Mouse (Mus musculus) kidney, postnatal 25 days (tissue): Measurements from ENCODE around the gene Col4a3.
A peak's percentile ranks its signal among the peaks of the same experiment; 100 is the strongest.

ENCODE experiments used
- DNase-seq, 2 experiments: peaks; one replicate each; pipeline ENCODE4 v3.0.0; 2021; ENCODE audit warnings: mixed read lengths in 2 of 2

Col4a3 gene

DNA sequence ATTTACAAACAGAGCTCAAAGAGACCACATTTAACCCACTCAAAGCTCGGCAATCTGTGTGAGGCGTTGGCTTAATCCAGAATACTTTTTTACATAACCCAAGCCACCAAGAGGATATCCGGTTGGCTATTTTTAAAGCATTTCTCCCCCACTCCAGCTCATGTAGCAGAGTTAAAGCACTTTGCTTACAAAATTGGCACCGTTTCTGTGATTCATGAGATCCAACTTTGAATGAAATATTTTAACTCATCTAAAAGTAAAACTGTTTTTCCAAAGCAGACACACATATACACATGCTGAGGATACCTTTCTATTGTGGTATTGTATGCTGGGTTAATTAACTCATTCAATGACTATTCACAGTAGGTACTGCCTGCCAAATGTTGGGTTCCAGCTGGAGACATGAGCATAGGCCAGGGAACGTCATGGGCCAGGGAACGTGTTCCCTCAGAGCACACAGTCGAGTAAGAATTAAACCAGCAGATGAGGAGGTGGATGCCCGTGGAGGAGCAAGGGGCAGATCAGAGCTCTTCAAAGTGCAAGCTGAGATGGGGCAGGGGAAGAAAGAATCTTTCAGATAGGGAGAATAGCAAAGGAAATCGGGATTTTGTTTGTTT, 22.0 kb downstream of the Col4a3 start:
- DNase-seq: peak in 1 of 2 experiments; percentile 75

DNA sequence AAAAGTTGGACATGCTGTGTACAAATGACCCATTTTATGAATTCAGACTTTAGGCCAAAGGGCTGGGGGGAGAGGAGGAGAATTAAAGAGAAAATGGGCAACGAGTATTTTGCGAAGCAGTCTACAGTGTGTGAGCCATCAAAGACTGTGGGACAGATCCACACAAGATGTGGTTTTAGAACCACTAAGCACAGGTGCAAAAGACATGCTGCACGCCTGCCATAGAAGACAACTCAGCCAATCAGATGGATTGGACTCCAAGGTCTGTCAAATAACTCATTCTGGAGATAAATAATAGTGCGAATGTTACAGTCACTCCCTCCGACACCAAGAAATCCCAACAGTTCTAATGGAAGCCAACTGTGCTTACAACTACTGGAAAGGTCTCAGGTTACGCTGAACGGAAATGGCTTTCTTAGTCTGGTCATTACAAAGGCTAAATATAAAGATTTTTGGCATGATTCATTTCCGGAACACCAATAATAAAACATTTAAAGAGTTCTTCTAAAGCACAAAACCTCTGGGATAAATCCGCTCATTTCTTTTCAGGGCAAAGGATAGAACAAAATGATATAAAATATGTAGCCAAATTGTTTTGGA, 25.4 kb downstream of the Col4a3 start:
- no peak for DNase-seq

DNA sequence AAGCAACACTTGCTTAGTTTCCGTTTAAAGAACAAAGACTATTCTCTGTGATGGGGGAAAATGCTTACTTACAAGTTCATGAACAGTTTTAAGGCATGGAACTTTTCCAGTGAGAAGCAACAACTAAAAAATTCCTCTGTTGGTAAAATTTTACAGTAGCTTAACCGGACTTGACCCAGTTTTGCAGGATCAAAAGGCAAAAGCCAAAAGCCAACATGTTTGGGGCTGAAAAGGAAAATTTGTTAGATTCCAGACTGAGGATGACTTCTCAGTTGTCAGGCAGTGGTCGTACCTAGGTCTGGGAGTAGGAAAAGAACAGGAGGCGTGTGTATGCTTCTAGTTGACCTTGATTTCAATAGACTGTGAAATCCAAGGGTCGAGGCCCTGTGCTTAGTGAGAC, 31.3 kb downstream of the Col4a3 start:
- DNase-seq: no peak

- DNase-seq: peak; percentile 63 to 71
Observed at GRCm38 (mm10) chr1:82618592-82618991, 31.9 kb downstream of the Col4a3 start.

- no peak for DNase-seq
Observed at GRCm38 (mm10) chr1:82619981-82620380, 33.3 kb downstream of the Col4a3 start.

DNA sequence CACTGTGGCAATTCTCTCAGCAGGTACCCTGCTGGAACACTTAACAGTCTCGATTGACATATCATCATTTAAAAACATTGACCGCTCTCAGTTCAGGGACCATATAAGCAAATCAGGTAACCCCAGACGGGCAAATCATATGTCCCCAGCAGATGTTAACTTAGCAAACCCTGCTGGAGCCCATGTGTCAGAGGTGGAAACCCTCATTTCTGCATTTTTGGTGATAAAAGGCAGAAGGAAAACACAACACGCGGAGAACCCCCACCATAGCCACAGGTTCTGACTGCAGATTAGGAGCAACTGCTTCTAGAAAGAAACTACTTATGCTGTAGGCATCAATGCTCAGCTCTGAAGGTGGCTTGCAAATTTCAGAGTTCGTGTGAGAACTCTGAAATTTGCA, 38.2 kb downstream of the Col4a3 start:
- no peak for DNase-seq

DNA sequence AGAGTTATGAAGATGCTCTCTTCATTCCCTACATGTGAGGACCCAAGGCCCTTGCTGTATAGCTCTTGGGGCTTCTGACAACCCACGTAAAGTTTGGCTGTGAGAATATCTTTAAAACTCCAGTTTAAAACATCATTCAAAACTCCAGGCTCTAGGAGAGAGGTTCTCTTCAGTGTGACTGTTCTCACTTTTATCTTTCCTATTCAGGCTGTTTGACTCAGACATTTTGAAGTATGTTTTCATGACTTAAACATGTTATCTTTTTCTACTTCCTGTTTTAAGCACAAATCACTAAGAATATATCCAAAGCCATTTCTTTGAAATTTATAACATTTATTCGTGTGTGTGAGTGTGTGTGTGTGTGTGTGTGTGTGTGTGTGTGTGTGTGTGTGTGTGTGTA, 38.8 kb downstream of the Col4a3 start:
- no peak for DNase-seq

GRCm38 (mm10) chr1:82627652-82628051, 40.9 kb downstream of the Col4a3 start:
- DNase-seq: no peak

DNA sequence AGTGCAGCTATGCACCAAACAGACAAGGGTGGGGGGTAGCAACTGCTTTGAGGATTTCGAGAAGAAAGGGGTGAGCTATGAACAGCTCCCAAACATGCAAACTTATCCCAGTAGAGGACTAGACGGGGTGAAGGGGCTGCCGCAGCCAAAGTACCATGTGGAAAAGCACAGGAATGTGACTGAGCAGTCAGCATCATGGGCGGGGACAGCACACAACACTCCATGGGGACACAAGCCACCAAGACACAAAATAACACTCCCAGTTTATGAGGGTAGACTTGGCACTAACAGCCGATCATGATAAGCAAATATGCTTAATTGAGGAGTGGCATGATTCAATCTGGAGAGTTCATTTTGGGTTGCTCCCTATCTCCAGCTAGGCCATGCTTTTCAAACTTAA, 42.8 kb downstream of the Col4a3 start:
- DNase-seq: no peak

GRCm38 (mm10) chr1:82631169-82631792, 44.6 kb downstream of the Col4a3 start:
- no peak for DNase-seq

DNA sequence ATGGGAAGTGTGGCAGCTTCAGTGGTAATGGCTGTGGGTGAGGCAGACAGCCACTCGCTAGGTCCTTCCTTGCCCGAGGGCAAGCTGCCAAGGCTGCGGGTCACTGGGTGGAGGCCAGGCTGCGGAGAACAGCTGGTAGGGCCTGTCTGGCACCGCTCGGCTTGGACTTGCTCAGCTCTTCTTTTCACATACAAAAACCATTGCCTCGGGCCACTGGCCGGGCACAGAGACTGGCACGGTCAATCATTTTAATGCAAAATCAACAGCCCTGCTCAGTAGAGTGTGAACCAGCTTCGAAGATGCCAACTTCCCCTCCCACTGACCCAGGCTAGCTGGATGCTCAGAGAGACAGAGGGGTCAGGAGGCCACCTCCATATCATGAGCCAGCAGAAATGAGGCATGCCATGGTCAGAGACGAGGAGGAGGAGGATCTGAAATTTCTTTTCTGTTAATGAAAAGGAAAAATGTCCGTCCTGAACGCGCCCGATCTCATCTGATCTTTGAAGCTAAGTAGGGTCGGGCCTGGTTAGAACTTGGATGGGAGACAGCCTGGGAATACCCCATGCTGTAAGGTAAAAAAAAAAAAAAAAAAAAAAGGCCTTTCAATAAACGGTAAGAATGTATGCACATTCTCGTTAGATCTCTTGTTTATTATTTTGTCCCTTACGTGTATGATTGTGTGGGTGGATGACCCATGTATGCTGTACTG, 48.0 kb downstream of the Col4a3 start:
- DNase-seq: peak; percentile 94 to 98

GRCm38 (mm10) chr1:82635254-82635620, 48.5 kb downstream of the Col4a3 start:
- DNase-seq: no peak

GRCm38 (mm10) chr1:82636321-82636720, 49.6 kb downstream of the Col4a3 start:
- peak; percentile 73 to 82 for DNase-seq

GRCm38 (mm10) chr1:82637414-82637813, 50.7 kb downstream of the Col4a3 start:
- no peak for DNase-seq

DNA sequence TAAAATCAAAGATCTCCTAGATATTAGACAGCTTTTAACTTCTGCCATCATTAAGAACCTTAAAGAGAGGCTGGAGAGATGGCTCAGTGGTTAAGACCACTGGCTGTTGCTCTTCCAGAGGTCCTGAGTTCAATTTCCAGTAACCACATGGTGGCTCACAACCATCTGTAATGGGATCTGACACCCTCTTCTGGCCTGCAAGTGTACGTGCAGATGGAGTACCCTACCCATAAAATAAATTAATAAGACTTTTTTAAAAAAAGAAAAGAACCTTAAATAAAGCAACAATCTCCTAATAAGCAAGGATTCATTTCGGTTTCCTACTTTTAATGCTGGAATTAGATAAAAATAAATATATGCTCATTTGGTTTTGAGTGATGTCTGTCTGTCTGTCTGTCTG, 51.7 kb downstream of the Col4a3 start:
- no peak for DNase-seq

- peak; percentile 76 to 88 for DNase-seq
Observed at GRCm38 (mm10) chr1:82641316-82641987, 54.7 kb downstream of the Col4a3 start.

GRCm38 (mm10) chr1:82647989-82648388, 61.3 kb downstream of the Col4a3 start:
- no peak for DNase-seq

GRCm38 (mm10) chr1:82650868-82651267, 64.1 kb downstream of the Col4a3 start:
- no peak for DNase-seq

GRCm38 (mm10) chr1:82654046-82654445, 67.3 kb downstream of the Col4a3 start:
- DNase-seq: no peak

DNA sequence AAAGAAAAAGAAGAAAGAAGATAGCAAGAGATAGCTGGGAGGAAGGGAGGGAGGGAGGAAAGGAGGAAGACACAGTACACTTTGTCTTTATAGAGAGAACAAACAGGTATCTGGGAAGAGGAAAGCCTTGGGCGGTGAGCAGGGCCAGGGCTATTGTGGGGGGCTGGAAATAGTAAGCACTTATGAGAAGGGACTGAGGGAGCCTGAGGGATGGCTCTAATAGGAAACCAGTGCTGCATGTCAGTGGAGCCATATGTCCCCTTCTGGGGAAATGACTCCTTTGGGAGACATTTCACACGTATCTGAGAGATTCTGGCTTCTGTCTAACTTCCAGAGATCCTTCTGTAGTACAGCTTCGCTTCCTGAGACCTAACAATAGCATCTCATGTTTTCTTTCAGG, 69.7 kb downstream of the Col4a3 start:
- DNase-seq: no peak

GRCm38 (mm10) chr1:82662269-82662668, 75.5 kb downstream of the Col4a3 start:
- no peak for DNase-seq

GRCm38 (mm10) chr1:82663522-82663921, 76.8 kb downstream of the Col4a3 start:
- DNase-seq: no peak

DNA sequence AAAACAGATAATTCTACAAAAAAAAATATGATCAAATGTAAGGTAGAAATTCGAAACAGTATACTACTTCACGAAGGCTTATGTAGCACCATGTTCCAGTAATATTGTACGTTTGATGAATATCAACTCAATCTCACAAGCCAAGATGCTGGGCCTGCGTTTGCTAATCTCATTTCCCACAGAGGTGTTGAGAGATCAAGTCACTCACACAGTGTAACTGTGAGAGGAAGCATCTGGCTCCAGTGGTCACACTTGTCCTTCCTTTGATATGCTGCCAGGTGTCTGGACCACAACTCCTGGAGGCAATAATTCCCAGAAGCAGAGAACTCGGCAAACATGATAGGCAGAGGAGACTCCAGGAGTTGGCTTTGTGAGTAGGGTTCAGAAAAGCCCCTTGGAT, 99.6 kb downstream of the Col4a3 start:
- DNase-seq: no peak
